ENCODE assay signal across 26 mouse cellular contexts in the genomic region with DNA sequence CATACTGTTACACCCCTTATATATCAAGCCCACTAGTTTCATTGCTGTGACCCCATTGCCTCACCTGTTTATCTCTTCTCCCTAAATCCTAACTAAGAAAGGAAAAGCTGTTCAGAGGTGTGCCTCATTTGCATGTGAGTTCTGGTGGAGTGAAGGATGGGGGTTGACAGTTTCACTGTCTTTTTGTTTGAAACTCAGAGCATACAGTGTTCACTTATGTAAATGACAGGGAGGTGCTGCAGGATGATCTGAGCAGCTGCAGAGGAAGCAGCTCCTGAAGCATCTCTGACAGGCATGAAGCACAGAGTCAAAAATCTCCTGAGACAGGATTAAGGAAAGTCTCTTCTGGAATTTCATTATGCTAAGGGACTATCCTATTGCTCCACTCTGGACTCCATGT.
DNase-seq lines count a peak whose midpoint lies in the region; ATAC-seq and TF ChIP-seq lines count a peak whose summit lies in the region.
"Had no signal": no experiment of that assay in that cellular context is flagged by ENCODE, and none has a peak within 500 bp of the region (broad histone marks: within the 10 kb centered on the region; RNA-seq: fewer than 3 reads in every experiment).

No protein-coding gene starts in this region.

- no peak overlapping the region for H3K27ac ChIP-seq in forebrain, postnatal 0 days (ENCODE audit: low read depth, low read length)
- no peak overlapping the region for H3K27ac ChIP-seq in forebrain, embryonic 10.5 days
- H3K27ac ChIP-seq in intestine, embryonic 15.5 days = no peak overlapping the region
- H3K27ac ChIP-seq: embryonic facial prominence, embryonic 13.5 days; embryonic facial prominence, embryonic 15.5 days; forebrain, embryonic 13.5 days; forebrain, embryonic 15.5 days had no signal

- no peak overlapping the region for H3K9ac ChIP-seq in forebrain, postnatal 0 days
- H3K9ac ChIP-seq in intestine, embryonic 15.5 days = no peak overlapping the region
- H3K9ac ChIP-seq: embryonic facial prominence, embryonic 13.5 days; embryonic facial prominence, embryonic 15.5 days; forebrain, embryonic 13.5 days; forebrain, embryonic 15.5 days had no signal

- TF ChIP-seq CTCF in forebrain, postnatal 0 days (IDR thresholded peaks at IDR 0.05; ENCODE audit: low read depth) = no peak

- DNase-seq in forebrain, postnatal 0 days = no peak
- DNase-seq in forebrain, embryonic 10.5 days (ENCODE audit: extremely low spot score, low spot score) = no peak
- DNase-seq in R1 (ENCODE audit: low read depth, low spot score) = peak; percentile 77
- peak; percentile 49 for DNase-seq in brain, adult 2 months (ENCODE audit: low read depth, low spot score)
- no peak for DNase-seq in cerebellum, postnatal 10 days
- DNase-seq in heart, adult 11 months = no peak
- DNase-seq: adrenal gland, adult 8-10 months; adrenal gland, postnatal 14 days; adrenal gland, postnatal 36 days; B cell, adult 2 months; cerebellum, adult 11 months; cerebellum, adult 18-20 months; cerebellum, adult 8-10 months; cerebellum, adult 9-11 months; cerebellum, postnatal 25 days had no signal

- peak; percentile 82 for ATAC-seq in forebrain, postnatal 0 days
- ATAC-seq in intestine, embryonic 15.5 days = no peak
- ATAC-seq: activated CD4-positive, CD25-positive, alpha-beta regulatory T cell, adult 4 months; CD4-positive, CD25-positive, alpha-beta regulatory T cell, adult 4 months; forebrain, embryonic 13.5 days; forebrain, embryonic 15.5 days; Patski had no signal

- no peaks in the 10 kb centered on the region for H3K36me3 ChIP-seq in forebrain, postnatal 0 days (ENCODE audit: insufficient read depth)
- no peaks in the 10 kb centered on the region for H3K36me3 ChIP-seq in forebrain, embryonic 10.5 days (replicated peaks)
- no peaks in the 10 kb centered on the region for H3K36me3 ChIP-seq in intestine, embryonic 15.5 days
- H3K36me3 ChIP-seq: embryonic facial prominence, embryonic 13.5 days; embryonic facial prominence, embryonic 15.5 days; forebrain, embryonic 15.5 days; G1E had no signal

- no peak overlapping the region for H3K4me2 ChIP-seq in forebrain, postnatal 0 days (ENCODE audit: low read depth)
- no peak overlapping the region for H3K4me2 ChIP-seq in intestine, embryonic 15.5 days (replicated peaks)
- H3K4me2 ChIP-seq: embryonic facial prominence, embryonic 13.5 days; embryonic facial prominence, embryonic 15.5 days; forebrain, embryonic 13.5 days; forebrain, embryonic 15.5 days had no signal

- no peaks in the 10 kb centered on the region for H3K9me3 ChIP-seq in forebrain, postnatal 0 days (ENCODE audit: low read length)
- H3K9me3 ChIP-seq in forebrain, embryonic 10.5 days = no peaks in the 10 kb centered on the region
- H3K9me3 ChIP-seq in intestine, embryonic 15.5 days = no peaks in the 10 kb centered on the region
- H3K9me3 ChIP-seq: embryonic facial prominence, embryonic 13.5 days; embryonic facial prominence, embryonic 15.5 days; forebrain, embryonic 13.5 days; forebrain, embryonic 15.5 days; G1E had no signal

- no peak overlapping the region for H3K4me3 ChIP-seq in forebrain, postnatal 0 days (ENCODE audit: low read depth, low read length)
- no peak overlapping the region for H3K4me3 ChIP-seq in forebrain, embryonic 10.5 days
- H3K4me3 ChIP-seq in intestine, embryonic 15.5 days (replicated peaks) = no peak overlapping the region
- H3K4me3 ChIP-seq: embryonic facial prominence, embryonic 13.5 days; embryonic facial prominence, embryonic 15.5 days; erythroblast, embryonic 14.5 days; forebrain, embryonic 13.5 days; forebrain, embryonic 15.5 days had no signal

- no peaks in the 10 kb centered on the region for H3K4me1 ChIP-seq in forebrain, postnatal 0 days (ENCODE audit: insufficient read depth)
- no peaks in the 10 kb centered on the region for H3K4me1 ChIP-seq in forebrain, embryonic 10.5 days
- H3K4me1 ChIP-seq in intestine, embryonic 15.5 days (replicated peaks) = no peaks in the 10 kb centered on the region
- H3K4me1 ChIP-seq: embryonic facial prominence, embryonic 13.5 days; embryonic facial prominence, embryonic 15.5 days; forebrain, embryonic 13.5 days; forebrain, embryonic 15.5 days had no signal

- no peaks in the 10 kb centered on the region for H3K27me3 ChIP-seq in forebrain, postnatal 0 days (ENCODE audit: insufficient read depth, low read length)
- H3K27me3 ChIP-seq in forebrain, embryonic 10.5 days (ENCODE audit: poor library complexity, severe bottlenecking) = no peaks in the 10 kb centered on the region
- H3K27me3 ChIP-seq in intestine, embryonic 15.5 days (replicated peaks) = no peaks in the 10 kb centered on the region
- H3K27me3 ChIP-seq: CH12.LX; embryonic facial prominence, embryonic 13.5 days; embryonic facial prominence, embryonic 15.5 days; forebrain, embryonic 13.5 days; forebrain, embryonic 15.5 days; Patski had no signal

Comparison
In these comparisons a context has a peak if more than half of its experiments do, and no peak if none do; other contexts are left out.
1. DNase-seq: peak in R1 (single experiment) and brain, adult 2 months (single experiment); none in forebrain, postnatal 0 days (single experiment), forebrain, embryonic 10.5 days (single experiment), cerebellum, postnatal 10 days (0 of 2) and heart, adult 11 months (single experiment).